Mouse (Mus musculus) heart, embryonic 12.5 days (tissue): ENCODE results near the gene Cirbp. TPM values are rescaled to one million over a fixed set of nuclear protein-coding genes. Genes with fewer than 3 reads are reported as not detected.

Source experiments
- ATAC-seq: fragments of 200-750 bp; cut with Nextera tagmentation; 2 replicates; pipeline ENCODE4 v1.8.0; 2017; ENCODE audit warnings: moderate TSS enrichment, moderate library complexity; ENCODE audit not compliant: insufficient number of reproducible peaks, low FRiP score
- H3K27ac ChIP-seq: fragments of 300-500 bp; sonication (generic); 2 replicates; pipeline ENCODE4 v1.5.1; 2016; ENCODE audit warnings: mild to moderate bottlenecking, moderate library complexity; ENCODE audit not compliant: poor library complexity, severe bottlenecking
- H3K27me3 ChIP-seq: fragments of 300-500 bp; sonication (generic); replicated peaks from 2 replicates; pipeline ENCODE4 v1.6.1; 2016; ENCODE audit warnings: mild to moderate bottlenecking, moderate library complexity
- H3K36me3 ChIP-seq: fragments of 300-500 bp; sonication (generic); 2 replicates; pipeline ENCODE4 v1.6.1; 2016; ENCODE audit warnings: mild to moderate bottlenecking, moderate library complexity
- H3K4me1 ChIP-seq: fragments of 300-500 bp; sonication (generic); replicated peaks from 2 replicates; pipeline ENCODE4 v1.6.1; 2016; ENCODE audit warnings: mild to moderate bottlenecking
- H3K4me2 ChIP-seq: fragments of 300-500 bp; sonication (generic); 2 replicates; pipeline ENCODE4 v1.6.1; 2016; ENCODE audit warnings: mild to moderate bottlenecking, moderate library complexity
- H3K4me3 ChIP-seq: fragments of 300-500 bp; sonication (generic); 2 replicates; pipeline ENCODE4 v1.5.1; 2016; ENCODE audit warnings: mild to moderate bottlenecking
- H3K9ac ChIP-seq: fragments of 300-500 bp; sonication (generic); 2 replicates; pipeline ENCODE4 v1.6.1; 2016; ENCODE audit warnings: mild to moderate bottlenecking, moderate library complexity
- H3K9me3 ChIP-seq: fragments of 300-500 bp; sonication (generic); replicated peaks from 2 replicates; pipeline ENCODE4 v1.6.1; 2016; ENCODE audit warnings: mild to moderate bottlenecking, moderate library complexity
- WGBS: fragments of 180-500 bp; shearing (Covaris S2); methylation state at CpG from one replicate; pipeline ENCODE4 v1.1.7; 2016; 5-methylcytosine and 5-hydroxymethylcytosine counted together
- polyA plus RNA-seq: library from polyadenylated mRNA; unstranded; fragments of >200 nt; fragmentation: Nextera tagmentation; extraction: Ambion mirVana; gene quantifications from 2 replicates; pipeline ENCODE4 v1.2.1, GENCODE M21; 2016

Gene Cirbp
- polyA plus RNA-seq, 1 experiment from 2014 or later, result 110 TPM

DNA sequence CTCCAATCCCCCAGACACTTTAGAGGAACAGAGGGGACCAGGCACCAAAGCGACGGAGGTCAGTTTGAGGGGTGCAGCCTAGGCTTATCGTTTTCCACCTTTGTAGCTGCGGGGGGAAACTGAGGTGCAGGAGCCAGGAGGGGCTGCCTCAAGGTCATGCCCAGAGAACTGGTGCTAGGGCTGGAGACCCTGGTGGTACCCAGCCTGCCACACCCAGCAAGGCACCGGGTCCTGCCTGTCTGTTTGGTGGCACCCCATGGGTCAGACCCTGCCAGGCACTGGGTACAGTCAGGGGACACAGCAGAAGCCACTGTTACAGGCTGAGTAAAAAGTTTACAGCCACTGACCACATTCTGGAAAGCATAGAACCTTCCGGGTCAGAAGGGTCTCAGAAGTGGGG lies 14.5 kb downstream of the Cirbp start:
- Histone ChIP-seq H3K4me1 (peaks cover 31% of the 10 kb centered on the region), H3K4me2 (peak overlapping the region; percentile 73), H3K27ac (no peak overlapping the region), H3K9ac (peak overlapping the region; percentile 77), H3K36me3 (no peaks in the 10 kb centered on the region), H3K27me3 (peaks cover 23% of the 10 kb centered on the region), H3K4me3 (peak overlapping the region; percentile 74), H3K9me3 (no peaks in the 10 kb centered on the region)
- no peak for ATAC-seq
- 58% methylated on average over 6 of the region's 6 CpGs for WGBS

DNA sequence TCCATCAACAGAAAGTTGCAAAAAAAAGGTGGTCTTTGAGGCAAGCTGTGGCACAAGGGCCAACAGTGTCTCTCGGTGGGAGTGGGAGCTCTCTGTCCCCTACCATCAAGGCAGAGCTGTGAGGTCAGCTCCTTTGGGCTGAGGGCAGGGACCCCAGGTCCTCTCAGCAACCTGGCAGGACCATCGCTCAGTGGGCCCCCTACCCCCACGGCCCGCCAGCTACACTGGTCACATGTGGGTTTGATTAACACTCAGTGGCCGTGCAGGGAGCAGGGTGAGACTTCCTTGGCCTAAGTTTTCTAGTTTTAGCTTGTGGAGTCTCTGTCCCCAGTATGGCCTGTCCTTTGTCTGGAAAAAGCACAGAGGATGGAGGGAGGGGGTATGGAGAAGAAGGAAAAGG lies 15.0 kb downstream of the Cirbp start:
- no peaks in the 10 kb centered on the region for H3K9me3 ChIP-seq
- no peak overlapping the region for H3K27ac ChIP-seq
- peak overlapping the region; percentile 77; the same call in 1 of the 2 replicates for H3K9ac ChIP-seq
- WGBS, result 49% methylated on average over 5 of the region's 5 CpGs
- peaks cover 31% of the 10 kb centered on the region for H3K4me1 ChIP-seq
- no peaks in the 10 kb centered on the region for H3K36me3 ChIP-seq
- H3K27me3 ChIP-seq, result peaks cover 28% of the 10 kb centered on the region
- H3K4me3 ChIP-seq, result peak overlapping the region; percentile 74; the same call in 1 of the 2 replicates
- no peak for ATAC-seq
- H3K4me2 ChIP-seq, result peak overlapping the region; percentile 73

DNA sequence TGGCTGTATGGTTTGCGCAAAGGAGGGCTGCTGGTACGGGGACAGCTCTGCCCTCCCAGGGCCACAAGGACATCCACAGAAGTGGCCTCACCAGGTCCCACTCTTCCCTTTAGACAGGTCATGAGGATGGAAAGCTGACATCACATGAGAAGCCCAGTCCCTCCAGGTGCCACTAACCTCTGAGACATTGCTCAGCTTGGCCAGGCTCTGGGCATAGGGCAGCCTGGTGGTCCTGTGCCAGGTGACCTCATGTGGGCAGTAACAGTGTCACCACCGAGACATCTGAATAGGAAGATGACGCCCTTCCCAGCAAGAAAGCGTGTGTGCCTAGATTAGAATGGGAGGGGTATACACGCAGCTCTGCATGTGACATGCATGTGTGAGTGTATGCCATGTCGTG lies 16.8 kb downstream of the Cirbp start:
- H3K27me3 ChIP-seq, result peaks cover 46% of the 10 kb centered on the region
- 91% methylated on average over 7 of the region's 7 CpGs for WGBS

DNA sequence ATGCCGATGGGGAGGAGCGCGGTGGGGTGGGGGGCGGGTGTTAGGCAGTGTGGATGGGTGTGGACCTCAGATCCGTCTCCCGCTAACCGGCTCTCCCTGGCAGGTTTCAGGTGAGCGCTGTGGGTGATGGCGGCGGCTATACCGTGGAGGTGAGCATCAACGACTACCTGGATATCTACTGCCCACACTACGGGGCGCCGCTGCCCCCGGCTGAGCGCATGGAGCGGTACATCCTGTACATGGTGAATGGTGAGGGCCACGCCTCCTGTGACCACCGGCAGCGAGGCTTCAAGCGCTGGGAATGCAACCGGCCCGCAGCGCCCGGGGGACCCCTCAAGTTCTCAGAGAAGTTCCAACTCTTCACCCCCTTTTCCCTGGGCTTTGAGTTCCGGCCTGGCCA lies 20.9 kb downstream of the Cirbp start:
- H3K27me3 ChIP-seq, result peaks cover 79% of the 10 kb centered on the region
- ATAC-seq, result no peak
- WGBS, result 42% methylated on average over 27 of the region's 27 CpGs
- no peaks in the 10 kb centered on the region for H3K9me3 ChIP-seq
- H3K4me2 ChIP-seq, result no peak overlapping the region
- no peak overlapping the region for H3K4me3 ChIP-seq
- H3K36me3 ChIP-seq, result peaks cover 19% of the 10 kb centered on the region
- H3K9ac ChIP-seq, result no peak overlapping the region
- peaks cover 22% of the 10 kb centered on the region for H3K4me1 ChIP-seq
- H3K27ac ChIP-seq, result no peak overlapping the region

More for the DNA sequence above, 16.8 kb downstream of the Cirbp start:
- no peak overlapping the region for H3K9ac ChIP-seq
- H3K4me1 ChIP-seq, result peaks cover 35% of the 10 kb centered on the region
- no peaks in the 10 kb centered on the region for H3K9me3 ChIP-seq
- 0 out of 2 replicates have a peak, but pooled peaks cover 4% of the 10 kb centered on the region for H3K36me3 ChIP-seq
- ATAC-seq, result no peak
- H3K4me2 ChIP-seq, result no peak overlapping the region
- H3K27ac ChIP-seq, result no peak overlapping the region
- no peak overlapping the region for H3K4me3 ChIP-seq

DNA sequence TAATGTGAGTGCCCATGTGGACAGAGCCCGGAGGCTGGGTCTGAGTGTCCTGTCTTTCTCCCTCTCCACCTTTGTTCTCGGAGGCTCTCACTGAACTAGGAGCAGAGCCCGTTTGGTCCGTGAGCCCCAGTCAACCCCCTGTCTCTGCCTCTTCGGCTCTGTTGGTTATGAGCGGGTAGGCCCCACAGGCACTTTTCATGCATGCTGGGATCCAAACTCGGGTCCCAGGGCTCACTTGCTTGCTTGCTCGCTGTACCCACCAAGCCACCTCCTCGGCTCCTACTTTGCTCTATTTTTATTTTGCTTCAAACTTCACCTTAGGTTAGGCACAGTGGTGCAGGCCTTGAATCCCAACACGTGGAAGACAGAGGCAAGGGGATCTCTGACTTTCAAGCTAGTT lies 22.0 kb downstream of the Cirbp start:
- peaks cover 19% of the 10 kb centered on the region for H3K36me3 ChIP-seq
- H3K9me3 ChIP-seq, result no peaks in the 10 kb centered on the region
- no peak overlapping the region for H3K4me2 ChIP-seq
- peaks cover 89% of the 10 kb centered on the region for H3K27me3 ChIP-seq
- peaks cover 22% of the 10 kb centered on the region for H3K4me1 ChIP-seq
- H3K4me3 ChIP-seq, result no peak overlapping the region
- ATAC-seq, result no peak
- 87% methylated on average over 10 of the region's 10 CpGs for WGBS
- no peak overlapping the region for H3K27ac ChIP-seq
- H3K9ac ChIP-seq, result no peak overlapping the region

DNA sequence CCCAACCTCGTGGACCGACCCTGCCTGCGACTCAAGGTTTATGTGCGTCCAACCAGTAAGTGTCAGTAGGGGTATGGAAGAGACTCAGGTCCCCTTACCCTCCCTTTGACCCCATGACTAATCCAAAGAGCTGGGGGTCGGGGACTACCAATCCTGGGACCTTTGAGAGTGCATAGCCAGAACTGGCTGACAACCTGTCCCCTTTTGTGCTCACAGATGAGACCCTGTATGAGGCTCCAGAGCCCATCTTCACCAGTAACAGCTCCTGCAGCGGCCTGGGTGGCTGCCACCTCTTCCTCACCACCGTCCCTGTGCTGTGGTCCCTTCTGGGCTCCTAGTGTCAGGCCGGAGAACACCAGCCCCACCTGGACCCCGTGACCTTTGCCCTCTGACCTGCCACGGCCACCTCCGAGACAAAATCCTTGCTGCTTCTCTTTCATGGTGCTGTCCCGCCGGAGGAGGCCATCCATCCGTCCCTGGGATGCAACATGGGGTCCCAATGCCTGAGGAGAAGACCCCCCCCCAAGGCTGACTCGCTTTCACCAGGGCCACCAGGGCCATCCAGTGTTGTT lies 22.8 kb downstream of the Cirbp start:
- Histone ChIP-seq H3K4me2 (no peak overlapping the region), H3K36me3 (peaks cover 19% of the 10 kb centered on the region), H3K4me3 (no peak overlapping the region), H3K9me3 (no peaks in the 10 kb centered on the region), H3K27ac (no peak overlapping the region), H3K4me1 (peaks cover 25% of the 10 kb centered on the region), H3K27me3 (peaks cover 84% of the 10 kb centered on the region), H3K9ac (no peak overlapping the region)
- ATAC-seq, result no peak
- 80% methylated on average over 15 of the region's 15 CpGs for WGBS

DNA sequence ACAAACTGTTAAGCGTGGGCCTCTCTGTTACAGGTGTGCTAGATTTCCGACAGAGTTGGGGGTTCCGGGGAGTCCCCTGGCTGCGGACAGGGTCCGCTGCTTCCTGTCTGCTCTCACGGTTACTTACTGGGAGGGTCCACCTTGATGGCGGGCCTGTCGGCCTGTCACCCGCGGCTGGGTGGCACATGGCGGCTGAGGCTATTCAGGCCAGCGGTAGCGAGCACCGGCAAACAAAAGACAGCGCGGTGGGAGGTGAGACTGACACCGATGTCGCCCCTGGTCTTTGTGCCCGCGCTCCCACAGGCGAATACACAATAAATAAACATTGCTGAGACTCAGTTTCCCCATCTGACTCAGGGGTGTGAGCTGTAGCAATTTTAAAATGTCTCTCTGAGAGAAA lies 24.2 kb downstream of the Cirbp start:
- Histone ChIP-seq H3K9me3 (no peaks in the 10 kb centered on the region), H3K27ac (no peak overlapping the region), H3K9ac (peak overlapping the region; percentile 60), H3K36me3 (peaks cover 19% of the 10 kb centered on the region), H3K27me3 (peaks cover 73% of the 10 kb centered on the region), H3K4me1 (peaks cover 34% of the 10 kb centered on the region), H3K4me2 (peak overlapping the region; percentile 84), H3K4me3 (peak overlapping the region; percentile 50)
- no peak for ATAC-seq
- 5% methylated on average over 21 of the region's 21 CpGs for WGBS

DNA sequence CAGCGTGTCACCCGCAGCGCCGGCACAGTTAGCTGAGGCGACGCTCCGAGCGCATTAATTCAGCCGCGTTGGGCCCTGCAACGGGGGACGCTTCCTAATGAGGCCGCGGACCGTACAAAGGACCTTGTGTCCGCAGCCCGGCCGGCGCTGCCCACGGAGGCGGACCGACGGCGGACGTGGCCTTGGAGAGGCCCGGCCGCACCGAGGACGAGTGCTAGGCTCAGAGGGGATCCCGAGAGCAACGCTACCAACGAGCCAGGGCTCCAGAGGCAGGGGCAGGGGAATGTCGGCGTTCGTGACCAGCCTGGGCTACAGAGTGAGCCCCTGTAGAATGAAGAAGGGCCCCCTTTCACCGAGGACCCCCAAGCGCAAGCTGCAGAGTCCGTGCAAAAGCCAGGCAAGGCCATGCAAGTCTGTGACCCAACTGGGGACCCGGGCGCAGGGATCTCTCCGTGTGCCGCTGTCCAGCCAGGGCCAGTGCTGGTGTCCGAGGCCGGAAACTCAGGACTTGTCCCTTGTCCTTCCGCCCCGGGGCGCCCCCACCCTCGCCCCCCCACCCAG lies 24.8 kb downstream of the Cirbp start:
- H3K27ac ChIP-seq, result no peak overlapping the region
- WGBS, result under 1% methylated on average over 48 of the region's 48 CpGs

DNA sequence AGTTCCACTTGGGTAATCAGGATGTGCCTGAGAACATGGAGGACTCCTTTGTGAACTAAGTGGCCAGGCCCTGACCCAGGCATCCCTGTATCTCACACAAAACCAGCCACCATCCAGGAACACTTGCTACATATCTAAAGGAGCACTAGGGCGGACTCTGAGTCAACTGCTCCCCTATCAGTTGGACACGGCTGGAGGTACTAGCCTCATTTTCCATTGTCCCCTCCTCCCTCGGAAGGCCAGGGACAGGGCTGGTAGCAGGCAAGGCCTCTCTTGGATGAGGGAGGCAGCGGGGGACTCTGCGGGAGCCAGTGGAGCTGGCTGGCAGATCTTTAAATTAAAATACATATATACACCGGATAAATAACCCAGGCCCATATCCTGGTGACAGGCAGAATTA lies 28.2 kb downstream of the Cirbp start:
- H3K9ac ChIP-seq, result no peak overlapping the region; the same call in 1 of the 2 replicates
- 51% methylated on average over 6 of the region's 6 CpGs for WGBS

More for the DNA sequence above, 24.8 kb downstream of the Cirbp start:
- Histone ChIP-seq H3K27me3 (peaks cover 68% of the 10 kb centered on the region), H3K9me3 (no peaks in the 10 kb centered on the region), H3K36me3 (peaks cover 19% of the 10 kb centered on the region), H3K9ac (peak overlapping the region; percentile 60), H3K4me2 (peak overlapping the region; percentile 84), H3K4me1 (peaks cover 34% of the 10 kb centered on the region), H3K4me3 (peak overlapping the region; percentile 50)
- no peak for ATAC-seq

DNA sequence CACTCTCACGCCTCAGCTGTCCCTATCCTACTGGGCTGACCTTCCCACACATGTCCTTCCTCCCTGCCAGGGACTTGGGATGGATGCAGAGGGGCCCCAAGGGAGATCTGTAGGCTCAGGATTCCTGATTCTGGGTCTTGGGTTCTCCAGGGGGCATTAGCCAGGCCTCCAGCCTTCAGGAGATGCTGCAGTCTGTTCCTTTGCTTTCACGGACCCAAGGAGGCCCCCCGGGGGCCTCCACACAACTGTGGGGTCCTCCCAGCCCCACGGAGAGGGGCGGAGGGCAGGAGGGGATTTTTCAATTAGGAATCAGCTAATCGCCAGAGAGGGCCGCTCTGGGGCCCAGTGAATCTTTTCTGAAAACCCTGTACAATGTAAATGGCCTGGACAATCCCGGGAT lies 28.7 kb downstream of the Cirbp start:
- Histone ChIP-seq H3K4me1 (peaks cover 27% of the 10 kb centered on the region), H3K9me3 (no peaks in the 10 kb centered on the region), H3K4me3 (no peak overlapping the region), H3K27ac (no peak overlapping the region), H3K4me2 (no peak overlapping the region), H3K27me3 (peaks cover 30% of the 10 kb centered on the region), H3K9ac (no peak overlapping the region), H3K36me3 (no peaks in the 10 kb centered on the region)
- ATAC-seq, result no peak
- WGBS, result 65% methylated on average over 8 of the region's 8 CpGs

More for the DNA sequence above, 28.2 kb downstream of the Cirbp start:
- Histone ChIP-seq H3K27ac (no peak overlapping the region), H3K4me3 (no peak overlapping the region), H3K36me3 (peaks cover 3% of the 10 kb centered on the region), H3K4me2 (no peak overlapping the region), H3K9me3 (no peaks in the 10 kb centered on the region), H3K27me3 (peaks cover 34% of the 10 kb centered on the region), H3K4me1 (peaks cover 27% of the 10 kb centered on the region)
- no peak for ATAC-seq

DNA sequence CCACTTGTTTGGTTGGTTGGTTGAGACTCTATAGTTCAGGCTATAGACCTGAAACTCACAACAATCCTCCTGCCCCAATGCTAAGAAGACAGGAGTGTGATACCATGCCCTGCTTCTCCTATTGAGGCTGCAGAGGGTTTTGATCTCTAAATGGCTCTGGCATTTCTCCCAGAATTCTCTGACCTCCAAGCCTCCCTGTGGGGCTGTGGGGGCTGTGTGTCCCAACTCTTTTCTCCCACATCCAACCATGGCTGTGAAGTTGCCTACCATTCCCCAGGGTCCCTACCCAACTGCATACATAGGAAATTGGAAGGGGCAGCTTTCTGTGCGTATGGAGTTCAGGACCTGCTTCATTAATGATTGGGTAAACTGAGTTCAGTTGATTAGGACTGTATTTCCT lies 30.4 kb downstream of the Cirbp start:
- Histone ChIP-seq H3K27me3 (peaks cover 15% of the 10 kb centered on the region), H3K4me2 (no peak overlapping the region), H3K27ac (no peak overlapping the region), H3K36me3 (no peaks in the 10 kb centered on the region), H3K9me3 (no peaks in the 10 kb centered on the region), H3K4me3 (no peak overlapping the region), H3K9ac (no peak overlapping the region), H3K4me1 (peaks cover 13% of the 10 kb centered on the region)
- 86% methylated on average over 1 of the region's 1 CpGs for WGBS
- ATAC-seq, result no peak
